Mouse (Mus musculus) megakaryocyte, embryonic 14.5 days (primary cell): Measurements from ENCODE around the gene 1810010D01Rik.

Source experiments
- FLI1 ChIP-seq: IDR thresholded peaks from 2 replicates; pipeline ENCODE4 v1.6.1; 2012; ENCODE audit warnings: low read length, inconsistent platforms, mixed read lengths
- GATA1 ChIP-seq: IDR thresholded peaks from 3 replicates; pipeline ENCODE4 v1.6.1; 2012; ENCODE audit warnings: mixed read lengths, low read length, inconsistent platforms, borderline replicate concordance

GRCm38 (mm10) chr7:145239736-145240505, 32.0 kb upstream of the 1810010D01Rik start:
- TF ChIP-seq GATA1 (no peak), FLI1 (no peak)
